ENCODE assay signal across 19 mouse cellular contexts in genomic region chr1:128548220-128548998, GRCm38 (mm10). TPM values are rescaled to one million over a fixed set of nuclear protein-coding genes. Genes with fewer than 3 reads are reported as not detected.
DNase-seq lines count a peak whose midpoint lies in the region; ATAC-seq and TF ChIP-seq lines count a peak whose summit lies in the region.
"Had no signal": no experiment of that assay in that cellular context is flagged by ENCODE, and none has a peak within 500 bp of the region (broad histone marks: within the 10 kb centered on the region; RNA-seq: fewer than 3 reads in every experiment).

No protein-coding gene starts in this region.

- H3K9me3 ChIP-seq in liver, embryonic 12.5 days (replicated peaks), result no peaks in the 10 kb centered on the region
- H3K9me3 ChIP-seq: embryonic facial prominence, embryonic 10.5 days; heart, embryonic 15.5 days; intestine, embryonic 15.5 days; kidney, embryonic 15.5 days; limb, embryonic 10.5 days; liver, embryonic 15.5 days had no signal

- 72% methylated on average over 5 of the region's 5 CpGs for WGBS in liver, adult 2 months
- WGBS in liver, embryonic 12.5 days (ENCODE audit: insufficient replicate concordance), result 45% methylated on average over 5 of the region's 5 CpGs

- no peak for TF ChIP-seq POLR2A in liver, adult 2 months (IDR thresholded peaks at IDR 0.05; ENCODE audit: extremely low read depth, insufficient read depth, low read length)

- no peak overlapping the region for H3K4me2 ChIP-seq in liver, embryonic 12.5 days
- H3K4me2 ChIP-seq: heart, embryonic 15.5 days; intestine, embryonic 15.5 days; kidney, embryonic 15.5 days; liver, embryonic 15.5 days had no signal

- no peak overlapping the region for H3K9ac ChIP-seq in liver, adult 2 months (ENCODE audit: low read depth, low read length)
- no peak overlapping the region for H3K9ac ChIP-seq in liver, embryonic 12.5 days
- H3K9ac ChIP-seq: heart, embryonic 15.5 days; intestine, embryonic 15.5 days; kidney, embryonic 15.5 days; liver, embryonic 15.5 days had no signal

- no peak overlapping the region for H3K27ac ChIP-seq in liver, adult 2 months (replicated peaks; ENCODE audit: insufficient read depth, low read depth, low read length)
- H3K27ac ChIP-seq in liver, embryonic 12.5 days, result no peak overlapping the region
- H3K27ac ChIP-seq: embryonic facial prominence, embryonic 10.5 days; heart, embryonic 15.5 days; intestine, embryonic 15.5 days; layer of hippocampus, adult 2 months; limb, embryonic 10.5 days; liver, embryonic 15.5 days; macrophage had no signal

- H3K27me3 ChIP-seq in liver, adult 2 months (ENCODE audit: control insufficient read depth, insufficient read depth, low read length), result 0 out of 2 replicates have a peak, but pooled peaks cover 2% of the 10 kb centered on the region
- H3K27me3 ChIP-seq in liver, embryonic 12.5 days (replicated peaks), result no peaks in the 10 kb centered on the region
- H3K27me3 ChIP-seq: intestine, embryonic 15.5 days; kidney, embryonic 15.5 days; liver, embryonic 15.5 days had no signal

- TF ChIP-seq CTCF in liver, adult 2 months (IDR thresholded peaks at IDR 0.05; ENCODE audit: low read depth, low read length), result no peak

- no peak for ATAC-seq in liver, embryonic 12.5 days
- ATAC-seq in activated CD4-positive, CD25-positive, alpha-beta regulatory T cell, adult 4 months, result peak; percentile 95
- peak; percentile 26; the same call in 1 of the 2 replicates for ATAC-seq in megakaryocyte progenitor cell, adult 5-6 weeks (replicated peaks; ENCODE audit: poor library complexity)
- ATAC-seq: intestine, embryonic 15.5 days had no signal

- H3K4me3 ChIP-seq in liver, adult 2 months (ENCODE audit: insufficient read depth, low read depth, low read length), result no peak overlapping the region
- no peak overlapping the region for H3K4me3 ChIP-seq in liver, embryonic 12.5 days
- H3K4me3 ChIP-seq: embryonic facial prominence, embryonic 10.5 days; heart, embryonic 15.5 days; intestine, embryonic 15.5 days; kidney, embryonic 15.5 days; layer of hippocampus, adult 2 months; limb, embryonic 10.5 days; liver, embryonic 15.5 days had no signal

- no peaks in the 10 kb centered on the region for H3K36me3 ChIP-seq in liver, adult 2 months (ENCODE audit: control insufficient read depth, insufficient read depth, low read length)
- H3K36me3 ChIP-seq in liver, embryonic 12.5 days, result no peaks in the 10 kb centered on the region
- H3K36me3 ChIP-seq: embryonic facial prominence, embryonic 10.5 days; heart, embryonic 15.5 days; intestine, embryonic 15.5 days; kidney, embryonic 15.5 days; limb, embryonic 10.5 days; liver, embryonic 15.5 days had no signal

- no peaks in the 10 kb centered on the region for H3K79me2 ChIP-seq in liver, adult 2 months (ENCODE audit: control insufficient read depth, insufficient read depth, low read length)

- no peaks in the 10 kb centered on the region for H3K4me1 ChIP-seq in liver, adult 2 months (ENCODE audit: control insufficient read depth, insufficient read depth, low read length)
- H3K4me1 ChIP-seq in liver, embryonic 12.5 days, result no peaks in the 10 kb centered on the region
- H3K4me1 ChIP-seq: kidney, embryonic 15.5 days; limb, embryonic 10.5 days; liver, embryonic 15.5 days had no signal

- DNase-seq in liver, adult 2 months (ENCODE audit: extremely low read depth, low read depth, low spot score), result peak; percentile 4
- DNase-seq in A20 (ENCODE audit: low read depth, low spot score), result peak; percentile 89
- no peak for DNase-seq in cerebellum, adult 11 months
- DNase-seq in embryo, embryonic 10 days (ENCODE audit: low spot score), result no peak
- no peak for DNase-seq in urinary bladder, postnatal 10 days (ENCODE audit: low spot score)
- DNase-seq: adrenal gland, postnatal 25 days; cerebellum, postnatal 14 days; thymus, postnatal 25 days had no signal

RNA-seq across cellular contexts. Expression of gene Cxcr4, which starts 43.7 kb away (rescaled TPM):
- 0.74 and 2.4 TPM in 2 replicates for total RNA-seq in liver, adult 2 months (2014; rRNA removed)
- 1.8 and 2.4 TPM in 2 replicates for polyA plus RNA-seq in liver, adult 2 months (2012; rRNA removed)
- 0.88 and 0.93 TPM in 2 replicates for polyA plus RNA-seq in liver, embryonic 12.5 days (2016; fragmentation: Nextera tagmentation; extraction: Ambion mirVana)
- 10 to 100 TPM in 1 of 2 experiments, 1 to 10 TPM in 1; 7.4 to 16.6 TPM for polyA plus RNA-seq in activated CD4-positive, CD25-positive, alpha-beta regulatory T cell, adult 4 months (2017; shearing (Covaris generic))
- 268 and 279 TPM in 2 replicates for total RNA-seq in megakaryocyte progenitor cell, adult 5-6 weeks (2015)
- total RNA-seq in megakaryocyte progenitor cell, adult 5-6 weeks (2017), result 187 and 192 TPM in 2 replicates

Comparison
In these comparisons a context has a peak if more than half of its experiments do, and no peak if none do; other contexts are left out.
1. DNase-seq: peak in liver, adult 2 months (single experiment) and A20 (single experiment); none in cerebellum, adult 11 months (single experiment), embryo, embryonic 10 days (single experiment) and urinary bladder, postnatal 10 days (single experiment).